Mouse (Mus musculus): ENCODE data around the gene Card9. TPM values are rescaled to one million over a fixed set of nuclear protein-coding genes. Genes with fewer than 3 reads are reported as not detected.
"Not testable (repeated sequence)": the region's sequence is repeated elsewhere in the genome, so short reads cannot be mapped to it uniquely, and the experiment has no call there.

Card9 gene
- 1 to 10 TPM; 2.1 to 2.7 TPM for total RNA-seq (2021)

DNA sequence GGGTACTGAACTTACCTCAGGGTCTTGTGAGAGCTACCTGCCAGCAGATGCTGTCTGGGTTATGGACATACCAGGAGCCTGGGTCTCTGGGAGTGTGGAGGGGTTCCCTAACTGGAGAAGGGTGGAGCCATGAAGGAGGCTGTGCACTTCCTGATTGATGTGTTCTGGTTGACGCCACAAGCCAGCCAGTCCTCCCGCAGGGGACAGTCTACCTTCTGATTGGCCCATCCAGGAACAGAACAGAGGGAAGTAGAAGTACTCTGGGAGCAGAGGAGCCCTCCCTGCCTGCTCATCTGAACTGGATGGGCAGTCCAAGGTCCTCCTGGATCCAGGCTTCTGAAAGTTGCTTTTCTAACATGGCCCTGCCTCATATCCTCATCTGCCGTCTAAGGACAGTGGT lies at the start of gene Card9:
TSS of gene Card9 (minus strand) at position 147 of the 400 bp plus-strand sequence.
- no peak for DNase-seq (ENCODE audit: low spot score in 2 of 2)
- intact Hi-C loops (cut with DNase I): no loop called here

GRCm38 (mm10) chr2:26410091-26410490 lies 49.4 kb upstream of the Card9 start:
- intact Hi-C loops (cut with DNase I): no loop called here
- no peak for DNase-seq (ENCODE audit: low spot score in 2 of 2)

GRCm38 (mm10) chr2:26409362-26409761 lies 48.6 kb upstream of the Card9 start:
- DNase-seq (ENCODE audit: low spot score in 2 of 2): no peak
- intact Hi-C loops (cut with DNase I): no loop called here

GRCm38 (mm10) chr2:26408515-26409356 lies 48.0 kb upstream of the Card9 start, which contains the start of gene Inpp5e:
Gene Inpp5e, minus strand, starts transcription at chr2:26409203.
- peak; percentile 98 to 99 for DNase-seq (ENCODE audit: low spot score in 2 of 2)
- intact Hi-C loops (cut with DNase I): no loop called here

DNA sequence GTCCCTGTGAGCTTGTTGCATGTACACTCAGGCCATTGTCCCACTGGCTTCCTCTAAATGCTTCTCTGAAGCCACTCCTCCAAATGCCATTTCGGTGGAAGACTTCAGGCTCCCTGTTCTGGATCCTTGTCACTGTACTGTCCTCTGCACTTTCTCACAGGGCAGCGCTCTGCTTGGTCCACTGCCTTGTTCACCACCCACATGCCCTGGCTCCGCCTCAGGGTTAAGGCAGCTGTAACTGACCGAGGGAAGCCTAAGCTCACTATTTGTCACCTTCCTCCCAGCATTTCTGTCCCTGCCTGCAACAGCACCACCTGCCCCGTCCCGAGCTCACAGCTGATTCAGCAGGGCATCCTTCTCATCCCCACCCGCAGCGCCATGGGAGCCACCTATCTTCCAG lies 42.6 kb upstream of the Card9 start:
- no peak for DNase-seq (ENCODE audit: low spot score in 2 of 2)
- intact Hi-C loops (cut with DNase I): no loop called here

- intact Hi-C loops (cut with DNase I): no loop called here
- DNase-seq (ENCODE audit: low spot score in 2 of 2): no peak
These were observed 41.5 kb upstream of the Card9 start for GRCm38 (mm10) chr2:26402265-26402664.

DNA sequence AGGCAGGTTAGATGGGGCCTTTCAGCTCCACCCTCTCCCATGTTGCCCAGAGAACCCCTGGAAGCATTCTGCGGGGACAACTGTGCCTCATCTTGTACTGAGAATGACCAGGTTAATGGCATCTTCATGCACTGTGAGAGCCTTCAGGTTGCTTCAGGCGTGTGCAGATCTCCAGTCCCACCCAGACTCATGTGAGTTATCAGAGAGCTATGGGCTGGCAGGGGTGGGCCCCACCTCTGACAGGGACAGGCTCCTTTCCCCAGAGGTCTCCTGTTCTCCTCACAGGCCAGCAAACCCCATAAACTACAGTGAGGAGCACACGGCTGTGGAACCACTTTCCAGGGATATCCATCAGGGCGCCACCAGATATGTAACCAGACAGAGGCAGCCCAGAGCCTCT lies 40.3 kb upstream of the Card9 start:
- no peak for DNase-seq (ENCODE audit: low spot score in 2 of 2)
- intact Hi-C loops (cut with DNase I): no loop called here

GRCm38 (mm10) chr2:26400296-26400695 lies 39.6 kb upstream of the Card9 start:
- DNase-seq (ENCODE audit: low spot score in 2 of 2): no peak

DNA sequence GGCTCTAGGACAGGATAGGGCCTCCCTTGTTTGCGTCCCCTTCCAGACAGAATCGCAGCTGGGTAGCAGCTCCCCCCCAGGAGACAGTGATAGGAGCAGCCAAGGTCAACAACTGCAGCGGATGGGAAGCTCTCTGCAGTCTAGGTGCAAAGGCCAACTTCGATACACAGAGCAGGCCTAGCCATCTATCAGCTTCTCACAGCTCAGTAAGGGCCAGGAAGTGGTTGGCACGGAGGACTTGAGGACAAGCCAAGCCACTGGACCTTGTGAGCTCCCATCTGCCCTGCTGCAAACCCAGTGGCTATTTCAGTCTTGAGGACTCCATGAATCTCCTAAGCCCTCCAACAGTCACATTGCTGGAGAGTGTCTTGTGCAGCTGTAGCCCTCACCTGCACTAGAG lies 38.9 kb upstream of the Card9 start:
- DNase-seq (ENCODE audit: low spot score in 2 of 2): no peak
- intact Hi-C loops (cut with DNase I): no loop called here

More at GRCm38 (mm10) chr2:26400296-26400695, 39.6 kb upstream of the Card9 start:
- intact Hi-C loops (cut with DNase I): no loop called here

DNA sequence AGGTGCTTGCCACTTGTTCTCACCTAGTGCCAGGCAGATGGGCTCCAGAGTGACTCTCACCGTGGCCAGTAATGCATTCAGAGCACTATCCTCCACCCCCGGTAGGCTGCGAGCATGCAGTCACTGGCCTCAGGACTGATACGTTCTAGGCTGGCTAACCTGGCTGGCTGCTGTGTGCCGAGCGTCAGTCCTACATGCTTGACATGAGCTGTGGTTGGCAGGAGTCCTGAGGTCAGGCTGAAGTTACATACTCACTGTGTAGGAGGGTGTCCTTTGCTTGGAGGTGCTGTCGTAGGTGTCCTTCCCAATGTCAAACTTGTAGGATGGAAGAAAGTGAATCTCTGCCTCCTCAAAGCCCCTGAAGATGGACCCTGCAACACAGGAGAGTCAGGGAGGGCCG lies 38.3 kb upstream of the Card9 start:
- no peak for DNase-seq (ENCODE audit: low spot score in 2 of 2)
- intact Hi-C loops (cut with DNase I): no loop called here

DNA sequence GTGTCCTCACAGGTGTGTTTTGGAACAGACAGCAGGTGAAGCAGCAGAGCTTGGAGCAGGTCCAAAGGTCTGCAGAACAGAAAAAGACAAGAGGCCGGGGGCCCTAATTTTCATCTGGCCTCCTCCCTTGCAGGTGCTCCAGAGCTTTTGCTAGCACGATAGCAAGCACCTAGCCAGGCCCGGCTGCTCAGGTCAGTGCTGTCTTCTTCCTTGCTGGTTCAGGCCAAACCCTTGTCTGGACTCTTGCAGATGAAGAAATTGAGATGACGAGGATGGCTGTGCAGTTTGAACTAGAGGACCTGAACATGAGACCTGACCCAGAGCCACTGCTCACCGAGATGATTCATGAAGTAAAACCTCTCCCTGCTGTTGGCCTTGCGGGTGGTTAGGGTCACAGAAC lies 30.9 kb upstream of the Card9 start:
- DNase-seq (ENCODE audit: low spot score in 2 of 2): no peak
- intact Hi-C loops (cut with DNase I): no loop called here

GRCm38 (mm10) chr2:26390954-26391353 lies 30.2 kb upstream of the Card9 start:
- intact Hi-C loops (cut with DNase I): no loop called here
- no peak for DNase-seq (ENCODE audit: low spot score in 2 of 2)

- DNase-seq (ENCODE audit: low spot score in 2 of 2): peak; percentile 84 to 90
- intact Hi-C loops (cut with DNase I): loop anchor here (5.0 kb wide), 1 partner anchor 37 kb away; the partner anchor contains the start of gene Dnlz
These were observed 28.5 kb upstream of the Card9 start, which contains the start of the genes Entr1 and Pmpca for GRCm38 (mm10) chr2:26389154-26389690. Gene Entr1, minus strand, starts transcription at chr2:26389316. Gene Pmpca, plus strand, starts transcription at chr2:26389339.

- intact Hi-C loops (cut with DNase I): loop anchor here (5.0 kb wide), 1 partner anchor 36 kb away; the partner anchor contains the start of gene Dnlz
- no peak for DNase-seq (ENCODE audit: low spot score in 2 of 2)
These were observed 28.0 kb upstream of the Card9 start for GRCm38 (mm10) chr2:26388682-26389153.

DNA sequence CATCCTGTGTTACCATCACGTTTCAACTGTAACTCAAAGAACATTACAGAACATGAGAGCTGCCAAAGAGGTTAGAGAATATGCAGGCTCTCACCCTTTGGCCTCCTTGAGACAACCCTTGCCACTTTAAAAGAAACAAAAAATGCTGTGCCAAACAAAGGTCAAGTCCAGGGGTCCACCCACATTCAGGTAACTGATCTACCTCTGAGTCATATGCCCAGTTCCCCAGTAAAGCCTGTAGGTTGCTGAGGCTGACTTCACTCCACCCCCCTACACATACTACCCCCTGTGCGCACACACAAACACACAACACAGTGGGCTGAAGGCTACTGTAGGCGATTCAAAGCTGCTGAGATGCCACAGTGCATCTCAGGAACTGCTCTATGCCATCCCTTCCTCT lies 27.0 kb upstream of the Card9 start:
- DNase-seq (ENCODE audit: low spot score in 2 of 2): no peak
- intact Hi-C loops (cut with DNase I): loop anchor here (5.0 kb wide), 1 partner anchor 35 kb away; the partner anchor contains the start of gene Dnlz

DNA sequence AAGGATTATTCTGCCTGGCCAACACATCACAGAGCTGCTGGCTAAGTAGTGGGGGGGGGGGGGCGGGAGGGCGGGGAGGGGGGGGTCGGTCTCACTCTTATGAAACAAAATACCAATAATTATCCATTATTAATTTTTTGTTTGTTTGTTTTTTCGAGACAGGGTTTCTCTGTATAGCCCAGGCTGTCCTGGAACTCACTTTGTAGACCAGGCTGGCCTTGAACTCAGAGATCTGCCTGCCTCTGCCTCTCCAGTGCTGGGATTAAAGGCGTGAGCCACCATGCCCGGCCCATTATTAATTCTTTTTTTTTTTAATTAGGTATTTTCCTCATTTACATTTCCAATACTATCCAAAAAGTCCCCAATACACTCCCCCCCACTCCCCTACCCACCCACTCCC lies 20.2 kb upstream of the Card9 start:
- intact Hi-C loops (cut with DNase I); DNase-seq (ENCODE audit: low spot score in 2 of 2): not testable (repeated sequence)

DNA sequence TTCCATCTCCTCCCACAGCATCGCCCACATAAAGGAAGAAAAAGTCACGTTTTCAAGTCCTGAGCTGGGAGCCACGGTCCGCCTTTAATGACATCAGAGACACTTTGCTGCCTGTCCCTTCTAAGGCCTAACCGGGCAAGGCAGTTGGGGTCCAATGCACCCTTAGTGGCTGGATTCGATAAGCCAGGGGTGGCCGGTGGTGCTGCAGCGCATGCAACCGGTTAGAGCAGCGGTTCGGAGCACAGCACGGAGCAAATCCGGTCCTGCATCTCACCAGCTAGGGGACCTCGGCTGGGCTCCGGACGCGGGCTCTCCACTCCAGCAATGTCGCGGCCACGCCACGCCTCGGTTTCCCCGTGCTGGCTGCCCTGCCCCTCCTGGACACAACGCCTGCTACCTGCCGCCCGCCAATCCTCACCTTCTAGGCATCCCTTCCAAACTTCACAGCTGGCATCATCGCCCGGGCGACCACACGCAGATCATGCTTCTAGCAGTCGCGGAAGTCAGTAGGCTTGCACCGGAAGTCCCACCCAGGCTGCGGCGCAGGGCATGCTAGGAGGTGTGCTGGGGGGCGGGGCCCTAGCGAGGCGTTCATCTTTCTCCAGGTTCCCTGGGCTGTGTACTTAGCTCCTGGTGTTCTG lies 19.5 kb upstream of the Card9 start, which contains the start of gene Snapc4:
TSS of gene Snapc4 (minus strand) at position 523 of the 641 bp plus-strand sequence.
- intact Hi-C loops (cut with DNase I): no loop called here

DNA sequence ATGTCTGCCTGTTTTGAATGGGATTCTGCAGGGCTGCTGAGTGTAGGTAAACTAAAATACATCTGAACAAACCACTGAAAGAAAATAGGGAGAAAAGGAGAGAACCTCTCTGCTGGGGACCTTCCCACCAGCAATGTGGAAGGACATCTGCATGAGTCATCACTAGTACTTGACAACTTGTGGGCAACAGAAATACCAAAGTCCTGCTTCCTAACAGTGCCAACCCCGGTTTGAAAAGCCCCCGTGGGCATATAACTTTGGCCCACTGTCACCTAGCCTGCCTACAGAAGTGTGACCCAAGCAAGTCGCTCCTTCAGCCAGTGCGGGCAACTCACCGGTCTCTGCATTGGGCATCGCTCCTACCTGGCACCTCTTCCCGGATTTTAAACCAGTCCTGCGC lies 11.7 kb upstream of the Card9 start:
- DNase-seq (ENCODE audit: low spot score in 2 of 2): no peak
- intact Hi-C loops (cut with DNase I): no loop called here

More for the DNA sequence above, 19.5 kb upstream of the Card9 start, which contains the start of gene Snapc4:
- peak; percentile 81 to 84 for DNase-seq (ENCODE audit: low spot score in 2 of 2)

- DNase-seq (ENCODE audit: low spot score in 2 of 2): no peak
- intact Hi-C loops (cut with DNase I): no loop called here
These were observed 7.9 kb upstream of the Card9 start for GRCm38 (mm10) chr2:26368572-26368971.

DNA sequence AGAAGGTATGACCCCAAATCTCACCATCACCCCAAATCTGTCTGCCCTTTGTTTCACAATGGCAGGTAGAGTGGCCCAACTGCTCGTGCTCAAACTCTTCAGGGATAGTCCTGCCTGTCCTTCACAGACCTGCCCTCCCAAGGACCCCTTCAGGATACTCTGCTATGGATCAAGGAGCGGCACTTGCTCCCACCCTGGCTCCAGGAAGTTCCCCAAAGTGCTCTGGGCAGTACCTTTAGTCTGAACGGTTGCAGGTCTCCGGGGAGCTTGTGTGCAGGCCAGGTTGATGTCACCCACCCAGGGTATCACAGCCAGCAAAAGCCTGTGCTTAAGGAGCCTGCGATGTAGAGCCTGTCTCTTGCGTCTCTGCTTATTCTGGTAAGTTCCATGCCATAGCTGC lies 7.2 kb upstream of the Card9 start:
- DNase-seq (ENCODE audit: low spot score in 2 of 2): no peak
- intact Hi-C loops (cut with DNase I): no loop called here
